Mouse (Mus musculus): ENCODE results near the gene Pde4d.

Pde4d gene

GRCm38 (mm10) chr13:109260796-109261516 is 811.2 kb downstream of the Pde4d start:
- DNase-seq, result no peak

GRCm38 (mm10) chr13:109261642-109262220 is 812.0 kb downstream of the Pde4d start:
- no peak for DNase-seq

DNA sequence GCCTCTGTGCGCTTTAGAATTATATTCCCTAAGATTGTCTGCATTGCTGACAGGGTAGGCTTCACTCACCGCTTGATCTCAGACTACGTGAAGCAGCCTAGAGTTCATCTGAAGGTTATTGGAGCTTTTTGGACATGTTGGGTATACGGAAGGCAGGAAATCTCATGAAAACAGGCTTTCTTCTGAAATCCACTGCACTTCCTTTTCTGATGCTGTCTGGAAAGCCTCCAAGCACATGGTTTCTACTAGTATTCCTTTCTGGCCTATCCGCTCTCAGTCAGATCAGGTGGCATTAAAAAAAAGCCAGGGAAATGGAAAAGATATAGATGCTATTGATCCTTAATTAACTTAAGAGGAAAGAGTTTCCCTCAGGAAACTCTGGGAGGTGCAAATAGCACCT is 812.8 kb downstream of the Pde4d start:
- no peak for DNase-seq

- no peak for DNase-seq
Measured at GRCm38 (mm10) chr13:109263833-109264232, 814.1 kb downstream of the Pde4d start.

DNA sequence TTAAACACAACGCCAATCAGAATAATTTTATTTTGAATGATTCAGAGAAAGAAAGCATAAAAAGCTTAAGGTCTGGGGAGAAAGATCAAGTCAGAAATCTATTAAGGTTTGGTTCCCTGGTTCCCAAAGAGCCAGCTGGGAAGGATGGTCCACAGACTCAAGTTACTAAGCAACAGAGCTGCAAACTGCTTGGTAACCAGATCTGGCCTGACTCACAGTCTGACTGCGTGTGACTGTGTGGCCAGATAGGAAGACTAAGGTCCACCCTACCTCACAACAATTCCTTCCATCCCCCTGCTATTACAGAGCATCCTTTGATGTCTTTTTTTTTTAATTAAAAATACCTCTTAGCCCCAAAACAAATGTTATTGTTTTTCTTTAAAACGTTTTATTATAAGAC is 818.5 kb downstream of the Pde4d start:
- no peak for DNase-seq

DNA sequence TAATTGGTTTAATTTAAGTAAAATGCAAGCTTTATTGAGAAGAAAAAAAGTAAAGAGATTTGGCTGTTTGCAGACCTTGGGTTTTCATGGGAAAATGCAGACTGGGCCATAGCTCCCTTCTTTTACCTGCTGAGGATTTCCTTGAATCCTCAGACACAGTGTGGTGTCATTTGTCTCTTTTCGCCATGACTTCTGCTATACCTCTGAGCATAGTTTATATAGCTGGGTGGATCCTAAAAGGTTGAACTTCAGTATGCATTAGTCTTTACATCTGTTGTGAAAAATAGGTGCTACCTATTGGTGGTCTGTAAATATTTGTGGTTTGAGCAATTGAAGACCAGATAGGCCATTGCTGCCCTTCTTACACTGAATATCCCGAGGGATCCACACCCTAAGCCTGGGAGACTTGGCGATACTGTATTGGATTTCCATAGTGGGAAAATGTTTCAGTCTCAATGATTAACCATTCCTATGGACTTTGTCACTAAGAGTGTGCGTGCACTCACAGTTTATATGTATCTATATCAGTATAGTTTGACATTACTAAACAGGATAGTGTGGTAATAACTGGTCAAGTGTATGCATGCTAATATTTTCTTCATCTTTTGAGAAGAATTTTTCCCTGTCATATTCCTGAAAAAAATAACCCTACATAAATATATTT is 819.0 kb downstream of the Pde4d start:
- no peak for DNase-seq

- no peak for DNase-seq
Measured at GRCm38 (mm10) chr13:109274869-109275268, 825.1 kb downstream of the Pde4d start.

DNA sequence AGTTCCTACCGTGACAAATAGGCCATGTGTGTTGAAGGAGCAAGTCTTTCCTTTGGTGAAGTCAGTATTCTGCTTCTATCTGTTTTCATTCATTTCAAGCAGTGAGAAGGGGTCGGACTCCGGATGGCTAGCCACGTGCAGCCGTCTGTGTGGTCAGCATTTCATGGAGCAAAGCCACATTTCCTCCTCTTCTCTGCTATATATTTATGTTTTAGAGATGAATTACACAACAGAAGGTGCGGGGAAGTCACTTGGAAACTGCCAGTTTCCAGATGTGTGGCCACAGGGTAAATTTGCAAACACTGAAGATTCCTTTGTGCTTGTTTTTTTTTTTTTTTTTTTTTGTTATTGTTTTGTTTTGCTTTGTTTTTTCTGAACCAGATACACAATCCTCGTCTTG is 828.0 kb downstream of the Pde4d start:
- DNase-seq, result no peak

DNA sequence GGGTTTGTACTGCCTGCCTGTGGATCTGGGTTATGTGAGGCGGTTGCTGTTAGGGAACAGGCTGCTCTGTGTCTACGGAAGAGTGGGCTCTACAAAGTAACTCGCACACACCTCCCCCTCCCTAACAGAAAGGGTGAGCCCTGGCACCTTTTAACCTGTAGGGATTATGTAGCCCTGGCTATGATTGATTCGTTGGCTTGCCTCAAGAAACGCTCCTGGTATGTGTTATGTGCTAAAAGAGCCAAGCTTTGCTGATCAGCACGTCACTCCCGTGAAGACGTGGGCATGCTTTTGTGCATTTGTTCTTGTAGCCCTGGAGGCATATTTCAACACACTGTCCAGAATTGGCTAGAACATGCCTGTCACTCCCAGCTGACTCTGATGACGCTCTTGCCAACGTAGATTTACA is 828.8 kb downstream of the Pde4d start:
- no peak for DNase-seq

DNA sequence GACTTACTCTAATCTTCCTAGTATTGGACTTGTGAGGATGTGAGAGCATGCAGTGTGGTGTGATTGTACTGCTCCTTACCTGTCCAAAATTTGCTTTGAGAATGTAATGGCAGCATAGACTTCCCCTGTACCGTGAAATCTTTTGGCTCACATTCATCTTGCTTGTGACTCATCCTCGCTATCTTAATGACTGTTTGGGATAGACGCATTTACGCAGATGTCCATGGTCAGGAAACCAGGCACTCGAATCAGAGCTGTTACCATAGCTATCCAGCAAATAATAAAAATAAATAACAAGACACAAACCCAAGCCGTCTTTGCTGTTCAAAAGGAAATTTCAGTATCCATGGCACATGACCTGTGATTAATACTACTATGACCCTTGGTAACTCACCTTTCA is 829.5 kb downstream of the Pde4d start:
- no peak for DNase-seq

GRCm38 (mm10) chr13:109280433-109280832 is 830.7 kb downstream of the Pde4d start:
- DNase-seq, result no peak

DNA sequence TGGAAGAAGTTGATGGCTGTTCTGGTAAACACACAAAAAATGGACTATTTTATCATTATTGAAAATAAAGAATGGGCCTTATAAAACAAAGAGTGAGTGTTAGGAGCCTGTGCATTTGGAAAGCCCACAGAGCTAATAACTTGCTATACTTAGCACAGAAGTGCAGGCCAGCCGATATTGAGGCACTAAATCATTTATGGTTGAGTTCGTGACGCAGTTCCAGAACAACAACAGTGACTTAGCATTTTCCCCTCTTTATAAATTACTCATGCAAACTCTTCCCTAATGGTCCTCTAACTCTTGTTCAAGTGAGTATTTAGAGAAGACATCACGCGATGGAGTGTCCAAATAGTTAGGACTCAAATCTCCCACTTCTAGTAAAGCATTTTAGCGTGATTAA is 837.7 kb downstream of the Pde4d start:
- no peak for DNase-seq

DNA sequence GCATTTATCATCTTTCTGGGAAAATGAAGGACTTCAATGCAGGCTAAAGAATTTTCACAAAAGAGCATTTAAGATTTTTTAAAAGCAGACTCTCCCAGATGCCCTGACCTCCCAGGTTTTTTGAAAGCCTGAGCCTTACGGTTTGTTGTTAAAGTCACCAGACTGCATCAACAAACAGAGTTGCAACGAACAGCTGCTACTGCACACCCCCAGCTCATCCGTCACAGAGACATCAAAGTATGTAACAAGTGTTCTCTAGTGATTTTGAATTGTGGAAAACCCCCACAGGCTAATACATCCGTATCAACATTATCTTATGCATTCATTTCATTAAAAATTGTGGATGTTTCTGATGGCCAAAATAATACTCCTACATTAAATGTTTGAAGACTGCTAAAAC is 841.2 kb downstream of the Pde4d start:
- DNase-seq, result no peak

GRCm38 (mm10) chr13:109293011-109293410 is 843.3 kb downstream of the Pde4d start:
- DNase-seq, result no peak

DNA sequence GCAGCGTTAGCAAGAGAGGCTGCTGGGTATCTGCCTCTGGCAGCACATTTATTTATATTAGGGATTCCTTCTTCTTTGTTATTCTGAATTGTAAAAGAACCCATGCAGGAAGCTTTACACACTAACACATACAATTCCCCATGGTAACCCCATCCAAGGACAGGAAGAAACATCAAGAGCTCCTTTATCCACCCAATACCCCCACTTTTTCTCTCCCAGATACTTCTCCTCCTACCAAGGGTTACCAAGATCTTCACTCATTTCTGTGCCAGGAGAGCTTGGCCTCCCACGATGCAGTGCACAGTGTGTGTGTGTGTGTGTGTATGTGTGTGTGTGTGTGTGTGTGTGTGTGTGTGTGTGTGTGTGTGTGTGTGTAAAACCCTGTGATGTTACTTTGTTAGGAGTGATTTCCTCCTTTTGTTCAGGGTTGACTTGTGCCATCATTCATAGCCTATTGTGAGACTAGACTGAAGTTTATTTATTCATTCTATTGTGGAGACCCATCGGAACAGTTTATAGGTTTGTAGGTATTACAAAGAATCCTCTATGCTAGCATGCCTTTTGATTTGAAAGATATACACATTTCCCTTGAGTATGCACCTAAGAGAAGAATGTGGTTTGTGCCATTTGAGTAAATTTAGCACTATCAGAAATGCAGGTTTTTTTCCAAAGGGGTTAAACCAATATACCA is 846.7 kb downstream of the Pde4d start:
- DNase-seq, result no peak

DNA sequence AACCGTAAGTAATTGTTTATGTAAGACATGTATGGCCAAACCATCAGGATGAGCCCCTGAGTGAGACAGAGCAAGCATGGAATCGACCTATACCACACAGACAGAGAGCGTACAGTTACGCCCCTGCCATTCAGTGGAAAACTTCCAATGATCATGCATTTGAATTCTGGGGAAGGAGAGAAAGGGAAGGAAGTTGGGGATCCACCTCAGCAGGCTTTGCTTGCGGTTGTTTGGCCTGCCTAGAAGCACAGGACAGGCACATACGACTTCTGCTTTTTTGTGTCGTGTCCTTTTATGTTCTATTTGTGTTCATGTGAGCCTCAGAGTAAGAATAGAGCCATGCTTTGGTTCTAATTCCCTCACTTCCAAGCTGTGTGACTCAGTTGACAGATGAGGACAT is 849.1 kb downstream of the Pde4d start:
- no peak for DNase-seq

DNA sequence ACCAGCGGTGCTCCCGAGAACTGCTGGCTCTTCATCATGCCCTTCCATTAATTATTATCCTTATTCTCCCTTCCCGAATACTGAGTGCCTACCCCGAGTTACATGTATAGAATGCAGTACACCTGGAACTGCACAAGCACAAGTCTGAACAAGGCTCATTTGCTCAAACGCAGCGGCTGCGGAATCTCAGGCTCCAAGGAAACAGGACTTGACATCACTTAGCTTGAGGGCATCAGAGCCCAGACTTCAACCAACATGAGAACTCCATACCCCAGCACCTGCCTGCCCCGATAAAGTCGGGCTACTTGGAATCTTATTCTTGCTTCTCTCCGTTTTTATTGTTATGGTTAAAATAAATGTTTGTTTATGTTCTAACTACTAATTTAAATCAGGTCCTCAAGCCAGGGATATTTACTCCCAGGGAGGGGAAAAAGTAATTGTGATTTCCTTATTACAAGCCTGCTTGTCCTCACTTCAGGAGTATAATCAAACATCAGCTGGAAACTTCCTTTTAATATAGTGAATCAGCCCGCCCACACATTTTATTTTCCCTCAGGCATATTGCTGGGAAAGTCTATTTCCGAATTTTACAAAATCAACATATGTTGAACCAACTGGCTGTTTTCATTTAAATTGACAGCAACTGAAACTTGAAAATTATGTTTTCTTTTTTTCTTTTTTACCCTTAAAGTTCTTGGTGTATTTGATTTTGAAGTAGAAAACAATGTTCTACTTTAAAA is 849.9 kb downstream of the Pde4d start:
- DNase-seq, result no peak

GRCm38 (mm10) chr13:109312542-109312941 is 862.8 kb downstream of the Pde4d start:
- DNase-seq, result no peak

DNA sequence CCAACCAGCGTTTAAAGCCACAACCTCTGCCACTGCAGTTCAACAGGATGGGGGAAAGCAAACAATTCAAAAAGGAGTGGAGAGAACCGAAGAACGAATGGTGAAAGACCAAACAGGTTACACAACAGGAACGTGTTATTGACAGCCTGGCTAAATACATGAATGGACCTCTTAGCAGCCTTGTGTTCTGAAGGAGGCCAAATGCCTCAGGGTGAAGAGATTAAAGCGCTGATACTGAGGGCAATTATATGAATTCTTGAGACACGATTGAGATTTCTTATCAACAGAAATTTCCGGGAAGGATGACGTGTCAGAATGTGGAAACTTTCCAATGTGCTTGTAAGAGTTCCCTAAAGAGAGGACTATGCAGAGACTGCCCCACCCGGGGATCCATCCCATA is 865.9 kb downstream of the Pde4d start:
- DNase-seq, result no peak

DNA sequence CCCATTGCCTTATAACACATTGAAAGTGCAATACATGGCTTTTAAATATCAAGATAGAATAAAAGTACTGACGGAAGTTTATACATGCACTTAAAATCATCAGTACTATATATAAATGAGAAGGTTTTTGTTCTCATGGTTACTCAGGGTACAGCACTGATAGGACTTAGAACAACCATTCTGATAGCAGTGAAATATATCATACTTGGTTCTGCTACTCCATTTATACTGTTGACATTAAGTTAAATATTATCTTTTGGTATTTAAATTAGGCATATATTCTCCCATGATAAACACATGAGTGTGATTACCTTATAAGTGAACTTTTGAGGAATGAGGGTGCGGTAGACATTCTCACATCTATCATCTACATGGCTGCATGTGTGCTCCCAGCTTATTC is 867.9 kb downstream of the Pde4d start:
- DNase-seq, result no peak

- no peak for DNase-seq
Measured at GRCm38 (mm10) chr13:109318434-109318998, 868.8 kb downstream of the Pde4d start.

DNA sequence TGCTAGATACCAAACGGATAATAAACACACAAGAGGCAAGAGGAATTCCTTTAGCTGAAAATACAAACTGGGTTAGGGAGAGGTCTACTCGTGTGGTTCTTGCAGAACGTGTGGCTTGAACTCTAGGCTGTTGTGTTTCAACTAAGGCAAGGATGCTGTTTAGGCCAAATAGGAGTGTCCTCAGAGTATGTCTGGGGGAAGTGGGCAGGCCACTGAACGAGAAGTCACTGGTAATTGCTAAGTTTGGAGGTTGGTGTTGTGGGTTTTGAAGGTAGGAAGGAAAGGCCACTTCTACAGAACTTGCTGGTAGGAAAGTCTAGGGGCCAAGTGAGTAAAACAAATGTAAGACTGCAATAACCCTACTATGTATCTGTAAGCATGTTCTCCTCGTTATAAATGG is 876.3 kb downstream of the Pde4d start:
- no peak for DNase-seq

DNA sequence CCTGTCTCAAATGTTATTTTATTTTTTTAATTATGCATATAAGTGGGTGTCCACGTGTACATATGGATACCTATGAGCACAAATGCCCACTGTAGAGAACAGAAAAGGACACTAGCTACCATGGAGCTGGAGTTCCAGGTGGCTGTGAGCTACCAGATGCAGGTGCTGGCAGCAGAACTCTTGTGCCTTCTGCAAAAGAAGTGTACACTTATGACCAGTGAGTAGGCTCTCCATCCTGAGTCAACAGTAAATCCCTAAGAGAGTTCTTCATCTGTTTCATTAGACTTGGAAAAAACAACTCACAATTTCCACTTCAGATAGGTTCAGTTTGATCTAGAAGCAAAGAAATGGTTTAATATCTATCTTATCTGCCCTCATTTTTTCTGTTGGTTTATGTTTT is 881.8 kb downstream of the Pde4d start:
- DNase-seq, result no peak
